Mouse (Mus musculus) sigmoid colon, adult 10 weeks (tissue): ENCODE data around the gene Pmpcb. TPM values are rescaled to one million over a fixed set of nuclear protein-coding genes. Genes with fewer than 3 reads are reported as not detected.

Source experiments
- polyA plus RNA-seq: library from polyadenylated mRNA; stranded (reverse); fragments of 350-450 nt; fragmentation: Illumina TruSeq; extraction: RNeasy Lipid Tissue Mini Kit (QIAGEN cat#74804); gene quantifications from one replicate; pipeline ENCODE4 v1.2.3, GENCODE M21; 2014; ENCODE audit warnings: low read depth, low replicate concordance

The Pmpcb gene
- polyA plus RNA-seq = 349 TPM

GRCm38 (mm10) chr5:21736956-21737585 lies at the start of gene Pmpcb:
Pmpcb (plus strand) TSS chr5:21737141.

DNA sequence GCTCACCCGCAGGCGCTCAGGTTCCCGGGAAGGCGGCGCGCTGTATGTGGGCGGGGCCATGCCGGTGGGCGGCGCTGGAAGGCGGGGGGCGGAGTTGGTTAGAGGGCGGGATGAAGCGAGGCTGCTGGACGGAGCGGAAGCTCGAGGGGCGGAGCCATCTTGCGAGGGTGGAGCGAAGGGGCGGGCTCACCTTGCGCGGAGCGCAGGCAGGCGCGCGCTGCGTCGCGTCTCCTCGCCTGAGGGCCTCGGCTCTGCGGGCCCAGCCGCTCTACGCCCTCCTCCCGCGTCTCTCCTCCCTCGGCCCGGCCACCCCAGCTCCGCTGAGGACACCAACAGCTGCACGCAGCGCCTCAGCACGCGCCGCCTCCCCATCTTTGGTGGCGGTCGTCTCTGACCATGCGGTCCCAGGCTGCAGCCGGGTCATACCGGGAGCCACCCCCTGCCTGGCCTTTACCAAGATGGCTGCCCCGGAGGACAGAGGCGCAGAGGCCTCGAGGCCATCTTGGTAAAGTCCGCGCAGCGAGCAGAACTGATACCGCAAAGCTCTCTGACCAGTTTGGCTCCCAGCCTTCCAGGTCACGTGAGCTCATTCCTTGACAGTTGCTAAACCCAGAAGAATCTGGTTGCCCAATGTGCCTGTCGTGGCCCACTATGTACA lies 35.5 kb upstream of the Pmpcb start, which contains the start of gene Napepld:
Gene Napepld (minus strand): TSS at position 46 of the 658 bp plus-strand sequence.

GRCm38 (mm10) chr5:21785053-21785452 lies 48.1 kb downstream of the Pmpcb start, which contains the start of the genes Dnajc2 and Psmc2:
Dnajc2 (minus strand) TSS chr5:21785251.
Psmc2 (plus strand) TSS chr5:21785283.

Other genes with a start within 250 kb of the Pmpcb start
- 4.5 TPM for gene Lrrc17, start 193.6 kb upstream of the Pmpcb start, polyA plus RNA-seq
- gene Fbxl13, start 91.5 kb upstream of the Pmpcb start, polyA plus RNA-seq = 0.44 TPM
- gene Armc10, start 91.3 kb upstream of the Pmpcb start, polyA plus RNA-seq = 72.0 TPM
- 14.1 TPM for gene Napepld, start 35.7 kb upstream of the Pmpcb start, polyA plus RNA-seq
- 90.8 TPM for gene Dnajc2, start 48.1 kb downstream of the Pmpcb start, polyA plus RNA-seq
- 44.5 TPM for gene Psmc2, start 48.1 kb downstream of the Pmpcb start, polyA plus RNA-seq
- gene Slc26a5, start 128.5 kb downstream of the Pmpcb start, polyA plus RNA-seq = not detected